Mouse (Mus musculus): ENCODE measurements around the gene Cdk16. TPM values are rescaled to one million over a fixed set of nuclear protein-coding genes. Genes with fewer than 3 reads are reported as not detected.

Cdk16 gene
- polyA plus RNA-seq, 1 experiment: 113 TPM

DNA sequence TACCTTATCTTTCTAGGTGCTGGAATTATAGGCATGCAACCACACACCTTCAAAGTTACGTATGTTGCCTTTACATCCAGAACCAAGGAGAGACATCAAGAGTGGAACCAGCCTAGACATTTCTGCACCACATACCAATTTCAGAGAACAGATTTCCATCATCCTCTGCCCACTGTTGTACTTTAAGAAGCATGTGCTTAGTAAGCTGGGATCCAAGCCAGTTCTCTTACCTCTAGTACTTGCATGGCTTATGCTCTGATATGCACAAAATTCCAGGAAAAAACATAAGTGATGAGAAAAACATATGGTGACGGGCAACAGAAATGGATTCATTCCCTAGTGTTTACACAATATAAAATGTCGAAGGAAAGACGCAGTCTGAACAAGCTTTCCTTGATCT, 48.7 kb downstream of the Cdk16 start:
- H3K36me3 ChIP-seq (ENCODE audit: control insufficient read depth, insufficient read depth): no peaks in the 10 kb centered on the region
- no peaks in the 10 kb centered on the region for H3K27me3 ChIP-seq (ENCODE audit: control insufficient read depth, insufficient read depth, insufficient read length)
- H3K79me2 ChIP-seq (ENCODE audit: control insufficient read depth, insufficient read depth): no peaks in the 10 kb centered on the region
- no peak overlapping the region for H3K4me2 ChIP-seq (ENCODE audit: low read depth)
- no peak overlapping the region for H3ac ChIP-seq (ENCODE audit: control insufficient read depth, insufficient read length)
- TF ChIP-seq MYOG (IDR thresholded peaks at IDR 0.05; ENCODE audit: control insufficient read depth in 1 of 3, insufficient read depth in 1 of 3, insufficient read length in 2 of 3, low read depth in 2 of 3) (no peak), TCF3 (IDR thresholded peaks at IDR 0.05; ENCODE audit: insufficient read length, low read depth) (no peak), MYOD1 (IDR thresholded peaks at IDR 0.05; ENCODE audit: control insufficient read depth in 1 of 3, insufficient read length in 2 of 3, low read depth in 2 of 3) (no peak), TCF12 (IDR thresholded peaks at IDR 0.05; ENCODE audit: insufficient read depth, poor library complexity, severe bottlenecking) (no peak), POLR2AphosphoS2 (IDR thresholded peaks at IDR 0.05; ENCODE audit: insufficient read length, low read depth) (no peak), SRF (IDR thresholded peaks at IDR 0.05; ENCODE audit: control insufficient read depth, insufficient read length, low read depth) (no peak), MAX (IDR thresholded peaks at IDR 0.05; ENCODE audit: low read depth) (no peak), CEBPB (IDR thresholded peaks at IDR 0.05; ENCODE audit: insufficient read depth, poor library complexity, severe bottlenecking) (no peak), E2F4 (IDR thresholded peaks at IDR 0.05; ENCODE audit: insufficient read depth) (no peak), USF1 (IDR thresholded peaks at IDR 0.05; ENCODE audit: low read depth) (no peak), REST (IDR thresholded peaks at IDR 0.05; ENCODE audit: insufficient read depth, insufficient read length) (no peak)
- H3K4me3 ChIP-seq: no peak overlapping the region

DNA sequence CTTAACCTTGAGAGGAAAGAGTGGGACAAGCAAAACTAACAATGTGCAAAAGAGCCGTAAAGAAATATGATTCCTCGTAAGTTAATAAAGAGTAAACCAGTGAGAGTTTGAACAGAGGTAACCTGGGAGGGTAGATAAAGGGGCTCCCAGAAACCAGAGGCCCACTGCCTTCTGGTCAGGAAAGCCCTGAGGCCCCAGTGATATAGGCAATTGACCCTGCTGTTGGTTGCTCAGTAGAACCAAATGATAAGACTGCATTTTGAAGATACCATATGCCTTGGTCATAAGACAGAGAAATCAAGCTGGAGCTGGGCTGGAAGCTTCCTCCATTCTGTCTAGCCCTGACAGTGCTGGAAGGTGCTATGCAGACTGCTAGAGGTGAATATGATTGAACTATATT, 61.1 kb downstream of the Cdk16 start:
- no peaks in the 10 kb centered on the region for H3K79me2 ChIP-seq (ENCODE audit: control insufficient read depth, insufficient read depth)
- H3ac ChIP-seq (ENCODE audit: control insufficient read depth, insufficient read length): no peak overlapping the region

More for the DNA sequence above, 61.1 kb downstream of the Cdk16 start:
- H3K4me2 ChIP-seq (ENCODE audit: low read depth): no peak overlapping the region
- no peak overlapping the region for H3K4me3 ChIP-seq
- H3K27me3 ChIP-seq (ENCODE audit: control insufficient read depth, insufficient read depth, insufficient read length): no peaks in the 10 kb centered on the region
- H3K36me3 ChIP-seq (ENCODE audit: control insufficient read depth, insufficient read depth): no peaks in the 10 kb centered on the region
- TF ChIP-seq TCF12 (IDR thresholded peaks at IDR 0.05; ENCODE audit: insufficient read depth, poor library complexity, severe bottlenecking) (no peak), CEBPB (IDR thresholded peaks at IDR 0.05; ENCODE audit: insufficient read depth, poor library complexity, severe bottlenecking) (no peak), TCF3 (IDR thresholded peaks at IDR 0.05; ENCODE audit: insufficient read length, low read depth) (no peak), E2F4 (IDR thresholded peaks at IDR 0.05; ENCODE audit: insufficient read depth) (no peak), MYOG (IDR thresholded peaks at IDR 0.05; ENCODE audit: control insufficient read depth in 1 of 3, insufficient read depth in 1 of 3, insufficient read length in 2 of 3, low read depth in 2 of 3) (no peak), REST (IDR thresholded peaks at IDR 0.05; ENCODE audit: insufficient read depth, insufficient read length) (no peak), USF1 (IDR thresholded peaks at IDR 0.05; ENCODE audit: low read depth) (no peak), MAX (IDR thresholded peaks at IDR 0.05; ENCODE audit: low read depth) (no peak), MYOD1 (IDR thresholded peaks at IDR 0.05; ENCODE audit: control insufficient read depth in 1 of 3, insufficient read length in 2 of 3, low read depth in 2 of 3) (no peak), POLR2AphosphoS2 (IDR thresholded peaks at IDR 0.05; ENCODE audit: insufficient read length, low read depth) (no peak), POLR2A (IDR thresholded peaks at IDR 0.05; ENCODE audit: insufficient read length, low read depth) (no peak), SRF (IDR thresholded peaks at IDR 0.05; ENCODE audit: control insufficient read depth, insufficient read length, low read depth) (no peak)

Other genes starting within 250 kb of the Cdk16 start
- not detected for gene Rgn, start 138.2 kb upstream of the Cdk16 start, polyA plus RNA-seq (2012; fragmentation: generic; extraction: Trizol)
- gene Rbm10, start 70.5 kb upstream of the Cdk16 start, polyA plus RNA-seq (2012; fragmentation: generic; extraction: Trizol): 38.1 TPM
- 367 TPM for gene Ndufb11, start 70.3 kb upstream of the Cdk16 start, polyA plus RNA-seq (2012; fragmentation: generic; extraction: Trizol)
- 353 TPM for gene Uba1, start 29.6 kb upstream of the Cdk16 start, polyA plus RNA-seq (2012; fragmentation: generic; extraction: Trizol)
- 24.5 TPM for gene Usp11, start 16.0 kb downstream of the Cdk16 start, polyA plus RNA-seq (2012; fragmentation: generic; extraction: Trizol)
- 66.5 TPM for gene Araf, start 109.9 kb downstream of the Cdk16 start, polyA plus RNA-seq (2012; fragmentation: generic; extraction: Trizol)
- gene Timp1, start 182.2 kb downstream of the Cdk16 start, polyA plus RNA-seq (2012; fragmentation: generic; extraction: Trizol): 387 TPM
- 8.1 TPM for gene Syn1, start 233.1 kb downstream of the Cdk16 start, polyA plus RNA-seq (2012; fragmentation: generic; extraction: Trizol)
- 1.7 TPM for gene Cfp, start 243.6 kb downstream of the Cdk16 start, polyA plus RNA-seq (2012; fragmentation: generic; extraction: Trizol)